Mouse (Mus musculus) testis, adult 2 months (tissue): ENCODE measurements around the gene Gm6169. TPM values are rescaled to one million over a fixed set of nuclear protein-coding genes. Genes with fewer than 3 reads are reported as not detected.
"Not testable (repeated sequence)": the region's sequence is repeated elsewhere in the genome, so short reads cannot be mapped to it uniquely, and the experiment has no call there.

Source experiments
- H3K27ac ChIP-seq: fragments of 200-500 bp; 2 replicates; pipeline ENCODE4 v1.5.1; 2012; ENCODE audit warnings: low read depth, low read length; ENCODE audit not compliant: control insufficient read depth, insufficient read depth
- H3K27me3 ChIP-seq: fragments of 200-500 bp; 2 replicates; pipeline ENCODE4 v1.6.1; 2012; ENCODE audit warnings: mild to moderate bottlenecking, low read length, moderate library complexity; ENCODE audit not compliant: control insufficient read depth, insufficient read depth
- H3K36me3 ChIP-seq: fragments of 200-500 bp; 2 replicates; pipeline ENCODE4 v1.6.1; 2012; ENCODE audit warnings: mild to moderate bottlenecking, low read length; ENCODE audit not compliant: control insufficient read depth, insufficient read depth
- H3K4me1 ChIP-seq: fragments of 200-500 bp; 2 replicates; pipeline ENCODE4 v1.6.1; 2012; ENCODE audit warnings: low read length; ENCODE audit not compliant: control insufficient read depth, insufficient read depth
- H3K4me3 ChIP-seq: fragments of 200-500 bp; 2 replicates; pipeline ENCODE4 v1.5.1; 2012; ENCODE audit warnings: low read depth, mild to moderate bottlenecking, low read length, moderate library complexity, mixed read lengths; ENCODE audit not compliant: control insufficient read depth
- CTCF ChIP-seq: fragments of 200-500 bp; IDR thresholded peaks from 2 replicates; pipeline ENCODE4 v1.5.1; 2012; ENCODE audit warnings: low read depth, mild to moderate bottlenecking, inconsistent platforms, low read length, moderate library complexity; ENCODE audit not compliant: control insufficient read depth, insufficient read depth, insufficient replicate concordance
- POLR2A ChIP-seq: fragments of 200-500 bp; IDR thresholded peaks from 2 replicates; pipeline ENCODE4 v1.6.1; 2012; ENCODE audit warnings: low read depth, mild to moderate bottlenecking, inconsistent platforms, low read length, moderate library complexity; ENCODE audit not compliant: control insufficient read depth
- polyA plus RNA-seq: library from polyadenylated mRNA; depleted of rRNA; stranded (reverse); fragments of >200 nt; gene quantifications from 2 replicates; pipeline ENCODE4 v1.2.3, GENCODE M21; 2012; rRNA removed

The Gm6169 gene
- polyA plus RNA-seq: not detected in 2 replicates

DNA sequence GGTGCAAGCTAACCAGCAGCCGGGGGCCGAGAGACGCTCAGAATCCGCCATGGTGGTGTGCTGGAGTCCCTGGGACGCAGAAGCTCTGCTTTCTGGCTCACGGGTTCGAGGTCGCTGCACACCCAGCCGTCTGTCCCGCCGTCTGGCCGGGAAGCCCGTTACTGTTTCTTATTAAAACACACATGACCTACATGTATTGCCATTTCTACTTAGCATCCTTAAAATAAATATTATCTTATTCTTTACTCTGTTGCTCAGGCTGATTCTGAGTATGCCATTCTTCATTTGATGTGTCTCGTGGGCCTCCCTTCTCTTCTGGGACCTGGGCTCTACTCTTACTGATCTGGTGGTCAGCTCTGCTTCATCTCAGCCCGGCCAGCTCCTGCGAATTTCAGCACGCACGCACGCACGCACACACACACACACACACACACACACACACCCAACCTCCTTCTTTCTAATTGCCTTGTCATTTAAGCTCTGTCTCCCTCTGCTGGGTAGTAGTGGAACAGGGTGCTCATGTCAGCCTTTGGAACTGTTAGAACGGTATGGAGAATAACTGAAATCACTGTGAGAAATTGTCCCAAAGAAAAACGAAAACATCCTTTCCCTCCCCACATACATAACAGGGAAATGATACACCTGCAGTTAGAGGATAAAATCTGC, at the start of gene Gm6169:
Gene Gm6169 (minus strand): TSS at position 51 of the 666 bp plus-strand sequence.
- no peaks in the 10 kb centered on the region for H3K36me3 ChIP-seq
- H3K4me3 ChIP-seq: no peak within 1 kb of the TSS
- no peaks in the 10 kb centered on the region for H3K27me3 ChIP-seq
- TF ChIP-seq CTCF (peak; percentile 26; the same call in 1 of the 2 replicates), POLR2A (no peak)
- H3K4me1 ChIP-seq: no peaks in the 10 kb centered on the region
- H3K27ac ChIP-seq: no peak within 1 kb of the TSS

DNA sequence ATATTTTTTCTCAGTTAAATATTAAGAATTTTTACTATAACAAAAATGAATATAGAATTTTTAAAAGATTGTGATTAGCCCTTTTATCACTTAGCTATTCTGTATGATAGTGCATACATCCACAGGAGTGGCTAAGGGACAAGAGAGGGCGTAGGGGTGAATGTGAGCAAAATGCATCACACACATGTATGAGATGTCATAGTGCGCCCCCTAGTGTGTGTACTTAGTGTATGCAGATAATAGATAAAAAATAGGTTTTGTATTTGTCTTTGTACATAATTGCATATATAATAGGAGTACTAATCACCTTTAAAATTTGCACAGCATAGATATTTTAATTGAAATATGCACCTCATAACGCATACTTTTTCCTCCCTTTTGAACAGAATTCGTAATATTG, 46.8 kb upstream of the Gm6169 start:
- H3K4me3 ChIP-seq: no peak overlapping the region
- no peak overlapping the region for H3K27ac ChIP-seq
- H3K36me3 ChIP-seq: no peaks in the 10 kb centered on the region; the same call in 1 of the 2 replicates
- TF ChIP-seq CTCF (peak; percentile 10; the same call in 1 of the 2 replicates), POLR2A (no peak)
- no peaks in the 10 kb centered on the region for H3K4me1 ChIP-seq
- H3K27me3 ChIP-seq: no peaks in the 10 kb centered on the region

DNA sequence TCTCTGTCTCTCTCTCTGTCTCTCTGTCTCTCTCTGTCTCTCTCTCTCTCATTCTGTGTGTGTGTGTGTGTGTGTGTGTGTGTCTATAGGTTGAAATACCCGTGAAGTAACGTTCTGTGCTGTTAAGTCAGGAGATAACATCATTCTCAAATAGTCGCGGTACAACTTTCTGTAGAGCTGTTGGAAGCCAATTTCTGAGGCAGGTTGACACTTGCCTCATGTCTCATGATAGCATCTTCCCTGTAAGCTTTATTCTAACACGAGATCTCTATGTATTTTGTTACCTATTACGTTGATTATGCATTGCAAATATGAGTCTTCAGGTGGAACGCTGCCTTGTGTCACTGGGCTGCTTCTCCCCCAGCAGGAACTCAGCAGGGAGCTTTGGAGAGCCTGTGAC, 43.3 kb upstream of the Gm6169 start:
- H3K27ac ChIP-seq: no peak overlapping the region
- no peaks in the 10 kb centered on the region for H3K27me3 ChIP-seq
- TF ChIP-seq CTCF: no peak
- TF ChIP-seq POLR2A: no peak
- H3K36me3 ChIP-seq: no peaks in the 10 kb centered on the region; the same call in 1 of the 2 replicates
- no peaks in the 10 kb centered on the region for H3K4me1 ChIP-seq
- H3K4me3 ChIP-seq: no peak overlapping the region

DNA sequence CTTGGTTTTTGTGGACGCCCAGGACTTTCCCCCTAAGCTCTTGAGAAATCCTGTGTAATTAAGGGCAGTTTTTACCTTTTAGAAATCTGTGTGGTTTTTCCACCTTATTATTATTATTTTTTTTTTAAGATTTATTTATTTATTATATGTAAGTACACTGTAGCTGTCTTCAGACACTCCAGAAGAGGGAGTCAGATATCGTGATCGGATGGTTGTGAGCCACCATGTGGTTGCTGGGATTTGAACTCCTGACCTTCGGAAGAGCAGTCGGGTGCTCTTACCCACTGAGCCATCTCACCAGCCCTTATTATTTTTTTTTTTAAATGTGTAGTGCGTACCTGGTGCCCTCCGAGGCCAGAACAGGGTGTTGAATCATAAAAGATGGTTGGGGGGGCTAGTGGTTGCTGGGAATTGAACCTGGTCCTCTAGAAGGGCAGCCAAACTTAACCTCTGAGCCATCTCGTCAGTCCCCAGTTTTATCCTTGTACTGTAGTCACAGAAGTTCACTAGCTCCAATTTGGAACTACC, 39.4 kb upstream of the Gm6169 start:
- H3K27me3 ChIP-seq, H3K4me1 ChIP-seq, H3K36me3 ChIP-seq: not testable (repeated sequence)
- Histone ChIP-seq H3K4me3 (peak overlapping the region; percentile 98), H3K27ac (peak overlapping the region; percentile 84)

DNA sequence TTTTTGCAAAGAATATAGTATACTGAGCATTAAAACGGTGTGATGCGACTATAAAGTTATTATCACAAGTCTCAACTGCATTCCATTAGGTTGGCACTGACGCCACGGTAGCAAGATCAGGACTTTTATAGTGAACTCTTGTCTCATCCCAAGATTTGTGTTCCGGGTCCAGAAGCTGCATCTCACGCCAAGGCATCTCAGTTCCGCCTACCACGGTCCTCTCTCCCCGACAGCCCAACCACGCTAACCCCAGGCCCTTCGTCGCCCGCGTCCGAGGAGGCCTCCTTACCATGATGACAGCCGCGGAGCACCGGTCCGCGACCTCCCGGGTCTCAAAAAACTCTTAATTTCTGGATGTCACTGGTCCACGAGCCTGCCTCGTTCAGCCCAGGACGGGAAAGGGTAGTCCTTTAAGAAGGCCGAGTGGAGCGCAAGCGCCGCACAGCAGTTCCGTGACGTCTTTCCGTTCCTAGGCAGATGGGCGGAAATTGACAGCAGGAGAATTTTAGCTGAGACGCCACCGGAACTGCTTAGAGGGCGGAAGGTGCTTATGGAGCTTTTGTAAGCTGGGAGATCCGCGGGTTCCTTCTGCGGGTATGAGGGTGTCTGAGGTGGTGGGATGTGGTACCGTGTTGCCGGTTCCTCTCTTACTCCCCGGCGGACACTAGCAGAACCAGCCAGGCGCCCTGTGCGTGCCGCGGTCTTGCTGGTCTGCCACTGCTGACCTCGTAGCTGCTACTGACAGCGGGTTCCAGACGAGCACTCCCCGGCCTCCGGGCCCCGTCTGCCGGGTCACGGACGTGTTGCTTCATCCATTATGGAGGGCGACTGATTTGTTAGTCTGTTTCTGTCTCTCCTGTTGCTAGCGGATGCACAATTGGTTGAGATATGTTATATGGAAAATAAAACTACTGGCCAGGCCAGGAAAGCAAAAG, 38.7 kb upstream of the Gm6169 start, which contains the start of the genes Gfm2 and Nsa2:
Gene Gfm2 (plus strand): TSS at position 472 of the 935 bp plus-strand sequence.
Gene Nsa2 (minus strand): TSS at position 472 of the 935 bp plus-strand sequence.
- H3K36me3 ChIP-seq: no peaks in the 10 kb centered on the region; the same call in 1 of the 2 replicates
- H3K27ac ChIP-seq: peak within 1 kb of the TSS; percentile 89
- TF ChIP-seq POLR2A (peak; percentile 74), CTCF (no peak)
- peak within 1 kb of the TSS; percentile 98 for H3K4me3 ChIP-seq
- H3K27me3 ChIP-seq: no peaks in the 10 kb centered on the region
- no peaks in the 10 kb centered on the region for H3K4me1 ChIP-seq

DNA sequence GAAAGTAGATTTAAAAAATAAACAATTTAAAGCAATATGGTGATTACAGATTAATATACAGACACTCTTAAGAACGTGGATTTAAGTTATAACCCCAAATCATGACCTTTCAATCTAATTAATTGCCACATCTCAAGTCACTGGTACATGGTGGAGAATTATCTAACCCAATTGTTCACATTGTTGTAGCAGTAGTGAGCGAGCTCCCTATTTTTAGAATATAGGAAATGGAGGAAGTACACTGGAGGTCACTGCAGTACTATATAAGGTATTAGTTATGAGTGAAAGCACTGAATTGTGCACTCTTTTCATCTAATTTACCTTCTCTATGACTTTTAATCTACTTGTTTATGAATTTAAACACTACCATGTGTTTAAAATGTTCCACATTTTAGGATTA, 31.4 kb upstream of the Gm6169 start:
- H3K4me3 ChIP-seq, H3K4me1 ChIP-seq, H3K27ac ChIP-seq, H3K27me3 ChIP-seq, H3K36me3 ChIP-seq: not testable (repeated sequence)

DNA sequence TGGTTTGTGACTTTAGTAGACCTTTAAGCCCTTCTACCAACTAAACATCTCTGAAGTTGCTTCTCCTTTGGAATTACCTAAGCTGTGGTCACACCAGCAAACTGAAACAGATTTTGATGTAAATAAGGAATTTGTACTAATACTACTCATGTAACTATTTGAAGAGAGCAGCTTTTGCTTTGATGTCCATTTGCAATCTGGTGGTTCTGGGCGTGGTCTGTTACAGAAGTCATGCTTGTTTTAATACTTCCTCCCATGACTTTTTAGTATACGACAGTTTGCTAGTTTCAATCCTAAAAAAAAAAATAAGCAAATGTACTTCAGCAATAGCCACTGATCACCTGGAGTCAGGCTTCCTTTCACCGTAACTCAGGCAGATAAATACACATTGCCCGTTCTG, 30.6 kb upstream of the Gm6169 start:
- H3K4me3 ChIP-seq, H3K36me3 ChIP-seq, H3K27me3 ChIP-seq, H3K4me1 ChIP-seq, H3K27ac ChIP-seq: not testable (repeated sequence)
